Mouse (Mus musculus) forebrain, embryonic 16.5 days (tissue): ENCODE data around the gene Hist1h2ak. TPM values are rescaled to one million over a fixed set of nuclear protein-coding genes. Genes with fewer than 3 reads are reported as not detected.
A peak's percentile ranks its signal among the peaks of the same experiment; 100 is the strongest.
"Not testable (repeated sequence)": the region's sequence is repeated elsewhere in the genome, so short reads cannot be mapped to it uniquely, and the experiment has no call there.

Experiments
- ATAC-seq: fragments of 200-750 bp; cut with Nextera tagmentation; 2 replicates; pipeline ENCODE4 v1.8.0; 2017; ENCODE audit warnings: mild to moderate bottlenecking, moderate library complexity
- H3K27ac ChIP-seq: fragments of 300-500 bp; sonication (generic); 2 replicates; pipeline ENCODE4 v1.5.1; 2014; ENCODE audit warnings: low read length, control low read depth
- H3K27me3 ChIP-seq: fragments of 300-500 bp; sonication (generic); replicated peaks from 2 replicates; pipeline ENCODE4 v1.6.1; 2014; ENCODE audit warnings: low read length; ENCODE audit not compliant: control insufficient read depth, insufficient read depth
- H3K36me3 ChIP-seq: fragments of 300-500 bp; sonication (generic); 2 replicates; pipeline ENCODE4 v1.6.1; 2014; ENCODE audit not compliant: control insufficient read depth, insufficient read depth
- H3K4me1 ChIP-seq: fragments of 300-500 bp; sonication (generic); replicated peaks from 2 replicates; pipeline ENCODE4 v1.6.1; 2014; ENCODE audit warnings: low read length; ENCODE audit not compliant: control insufficient read depth, insufficient read depth
- H3K4me2 ChIP-seq: fragments of 300-500 bp; sonication (generic); 2 replicates; pipeline ENCODE4 v1.6.1; 2014; ENCODE audit warnings: mild to moderate bottlenecking, low read length, control low read depth
- H3K4me3 ChIP-seq: fragments of 300-500 bp; sonication (generic); replicated peaks from 2 replicates; pipeline ENCODE4 v1.5.1; 2014; ENCODE audit warnings: mild to moderate bottlenecking, low read length, control low read depth
- H3K9ac ChIP-seq: fragments of 300-500 bp; sonication (generic); replicated peaks from 2 replicates; pipeline ENCODE4 v1.6.1; 2014; ENCODE audit warnings: low read depth, low read length, control low read depth
- H3K9me3 ChIP-seq: fragments of 300-500 bp; sonication (generic); 2 replicates; pipeline ENCODE4 v1.6.1; 2016; ENCODE audit warnings: low read length; ENCODE audit not compliant: control insufficient read depth
- WGBS: fragments of 180-500 bp; shearing (Covaris S2); extraction: QIAGEN DNeasy Blood & Tissue Kit; methylation state at CpG from one replicate; pipeline ENCODE4 v1.1.7; 2014; 5-methylcytosine and 5-hydroxymethylcytosine counted together
- polyA plus RNA-seq: library from polyadenylated mRNA; unstranded; fragments of >200 nt; fragmentation: Nextera tagmentation; extraction: Ambion mirVana; gene quantifications from 2 replicates; pipeline ENCODE4 v1.2.1, GENCODE M21; 2015

Hist1h2ak gene
- polyA plus RNA-seq, 1 experiment from 2014 or later, result 12.3 TPM

DNA sequence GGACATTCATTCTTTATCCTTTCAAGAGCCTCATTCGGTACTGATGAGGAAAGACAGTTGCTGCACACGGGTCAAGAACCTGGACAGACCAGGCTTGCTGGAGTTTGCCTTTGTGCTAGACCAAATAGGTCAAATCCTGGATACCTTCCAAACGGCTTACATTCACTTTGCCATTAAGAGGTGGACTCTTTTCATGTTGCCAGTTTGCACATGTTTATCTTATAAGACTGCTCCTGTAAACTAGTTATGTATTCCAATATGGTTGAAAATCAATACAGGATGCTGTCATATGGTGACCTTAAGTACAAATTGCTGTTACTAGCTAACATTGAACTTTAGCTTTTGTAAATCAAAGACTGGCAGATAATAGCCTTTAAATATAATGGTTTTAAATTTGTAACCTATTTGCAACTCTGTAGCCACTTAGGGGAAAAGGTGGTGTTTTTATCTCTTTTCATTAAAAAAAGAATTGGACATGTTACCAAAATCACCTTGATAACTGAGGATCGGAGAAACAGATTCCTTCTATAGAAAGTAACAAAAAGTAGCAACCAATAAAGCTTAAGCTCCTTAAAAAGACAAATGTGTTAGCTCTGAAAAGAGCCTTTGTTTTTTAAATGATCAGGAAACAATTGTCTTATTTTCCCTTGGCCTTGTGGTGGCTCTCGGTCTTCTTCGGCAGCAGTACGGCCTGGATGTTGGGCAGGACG lies 32.7 kb upstream of the Hist1h2ak start:
- no peak for ATAC-seq
- 2% methylated on average over 8 of the region's 8 CpGs for WGBS
- H3K9me3 ChIP-seq, result no peaks in the 10 kb centered on the region
- H3K4me2 ChIP-seq, result peak overlapping the region; percentile 57
- peaks cover 36% of the 10 kb centered on the region for H3K4me1 ChIP-seq
- peak overlapping the region; percentile 66 for H3K27ac ChIP-seq
- no peaks in the 10 kb centered on the region for H3K36me3 ChIP-seq
- H3K9ac ChIP-seq, result peak overlapping the region; percentile 52
- H3K4me3 ChIP-seq, result peak overlapping the region; percentile 44
- no peaks in the 10 kb centered on the region for H3K27me3 ChIP-seq

- Histone ChIP-seq H3K4me1 (peaks cover 42% of the 10 kb centered on the region), H3K4me3 (no peak overlapping the region), H3K9me3 (no peaks in the 10 kb centered on the region), H3K36me3 (no peaks in the 10 kb centered on the region), H3K27me3 (no peaks in the 10 kb centered on the region), H3K9ac (no peak overlapping the region), H3K4me2 (no peak overlapping the region; the same call in 1 of the 2 replicates), H3K27ac (peak overlapping the region; percentile 72)
- ATAC-seq, result no peak
- 25% methylated on average over 6 of the region's 6 CpGs for WGBS
These were observed 30.7 kb upstream of the Hist1h2ak start for GRCm38 (mm10) chr13:21784311-21784710.

DNA sequence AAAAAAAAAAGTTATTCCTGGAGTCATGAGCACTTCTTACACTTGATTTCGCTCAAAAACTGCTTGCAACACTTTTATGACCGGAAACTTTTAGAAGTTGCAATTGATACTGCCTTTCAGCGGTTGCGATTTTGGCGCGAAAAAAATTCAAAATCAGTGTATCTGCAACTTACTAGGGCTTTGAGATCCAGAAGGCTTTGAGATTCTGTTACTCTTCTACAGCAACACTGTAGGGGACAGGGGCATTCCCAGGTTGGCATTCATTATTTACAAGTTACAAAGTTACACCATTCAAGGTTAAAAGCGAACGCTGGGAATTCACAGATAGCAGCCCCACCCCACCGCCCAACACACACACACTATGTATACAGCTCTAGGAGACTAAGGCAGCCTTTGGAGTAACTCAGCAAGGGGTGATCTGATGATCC lies 30.1 kb upstream of the Hist1h2ak start:
- no peak for ATAC-seq
- Histone ChIP-seq H3K27me3 (no peaks in the 10 kb centered on the region), H3K9ac (no peak overlapping the region)

GRCm38 (mm10) chr13:21783255-21783617 lies 29.6 kb upstream of the Hist1h2ak start, which contains the start of gene Hist1h3i:
Gene Hist1h3i (minus strand): TSS chr13:21783370.
- Histone ChIP-seq H3K4me2 (peak within 1 kb of the TSS; percentile 76), H3K9ac (peak within 1 kb of the TSS; percentile 59), H3K27ac (peak within 1 kb of the TSS; percentile 79), H3K27me3 (no peaks in the 10 kb centered on the region), H3K4me1 (peaks cover 42% of the 10 kb centered on the region), H3K4me3 (peak within 1 kb of the TSS; percentile 49), H3K36me3 (no peaks in the 10 kb centered on the region), H3K9me3 (no peaks in the 10 kb centered on the region)
- under 1% methylated on average over 14 of the region's 20 CpGs for WGBS
- peak; percentile 77 for ATAC-seq

More for the DNA sequence above, 30.1 kb upstream of the Hist1h2ak start:
- no peaks in the 10 kb centered on the region for H3K9me3 ChIP-seq
- H3K4me3 ChIP-seq, result peak overlapping the region; percentile 41
- H3K27ac ChIP-seq, result peak overlapping the region; percentile 72
- peaks cover 45% of the 10 kb centered on the region for H3K4me1 ChIP-seq
- no peaks in the 10 kb centered on the region for H3K36me3 ChIP-seq
- WGBS, result under 1% methylated on average over 9 of the region's 9 CpGs
- H3K4me2 ChIP-seq, result peak overlapping the region; percentile 56

GRCm38 (mm10) chr13:21782361-21783254 lies 29.0 kb upstream of the Hist1h2ak start:
- peak overlapping the region; percentile 49 for H3K4me3 ChIP-seq
- WGBS, result 0% methylated on average over 16 of the region's 35 CpGs
- peak overlapping the region; percentile 59 for H3K9ac ChIP-seq
- peaks cover 38% of the 10 kb centered on the region for H3K4me1 ChIP-seq
- not testable (repeated sequence) for H3K27me3 ChIP-seq, H3K9me3 ChIP-seq, H3K36me3 ChIP-seq, ATAC-seq
- peak overlapping the region; percentile 76 for H3K4me2 ChIP-seq
- H3K27ac ChIP-seq, result peak overlapping the region; percentile 79

DNA sequence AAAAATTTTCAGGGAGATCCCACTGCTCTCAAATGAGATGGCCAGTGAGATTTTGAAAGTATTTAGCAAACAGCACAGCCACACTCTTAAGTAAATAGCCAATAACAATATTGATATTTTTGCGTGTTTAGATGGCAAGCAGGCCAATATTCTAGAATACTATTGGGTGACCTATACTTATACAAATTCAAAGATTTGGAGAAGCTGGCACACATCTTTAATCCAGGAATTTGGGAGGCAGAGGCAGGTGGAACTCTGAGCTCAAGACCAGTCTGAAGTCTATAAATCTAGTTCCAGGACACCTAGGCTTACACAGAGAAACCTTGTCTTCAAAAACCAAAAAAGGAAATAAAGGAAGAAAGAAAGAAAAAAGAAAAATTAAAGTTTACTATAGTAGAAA lies 28.0 kb upstream of the Hist1h2ak start:
- H3K4me2 ChIP-seq, result no peak overlapping the region
- peaks cover 38% of the 10 kb centered on the region for H3K4me1 ChIP-seq
- no peak overlapping the region for H3K4me3 ChIP-seq
- ATAC-seq, result no peak
- no peaks in the 10 kb centered on the region for H3K36me3 ChIP-seq
- no peaks in the 10 kb centered on the region for H3K27me3 ChIP-seq
- H3K9ac ChIP-seq, result no peak overlapping the region
- H3K27ac ChIP-seq, result no peak overlapping the region
- WGBS, result 97% methylated on average over 1 of the region's 1 CpGs
- no peaks in the 10 kb centered on the region for H3K9me3 ChIP-seq

GRCm38 (mm10) chr13:21781021-21781555 lies 27.5 kb upstream of the Hist1h2ak start:
- H3K4me1 ChIP-seq, result peaks cover 37% of the 10 kb centered on the region
- H3K4me3 ChIP-seq, result no peak overlapping the region
- H3K27ac ChIP-seq, result peak overlapping the region; percentile 44; the same call in 1 of the 2 replicates
- H3K4me2 ChIP-seq, result no peak overlapping the region
- H3K36me3 ChIP-seq, result no peaks in the 10 kb centered on the region
- WGBS, result 47% methylated on average over 6 of the region's 6 CpGs
- no peaks in the 10 kb centered on the region for H3K9me3 ChIP-seq
- no peak for ATAC-seq
- H3K27me3 ChIP-seq, result no peaks in the 10 kb centered on the region
- H3K9ac ChIP-seq, result no peak overlapping the region

DNA sequence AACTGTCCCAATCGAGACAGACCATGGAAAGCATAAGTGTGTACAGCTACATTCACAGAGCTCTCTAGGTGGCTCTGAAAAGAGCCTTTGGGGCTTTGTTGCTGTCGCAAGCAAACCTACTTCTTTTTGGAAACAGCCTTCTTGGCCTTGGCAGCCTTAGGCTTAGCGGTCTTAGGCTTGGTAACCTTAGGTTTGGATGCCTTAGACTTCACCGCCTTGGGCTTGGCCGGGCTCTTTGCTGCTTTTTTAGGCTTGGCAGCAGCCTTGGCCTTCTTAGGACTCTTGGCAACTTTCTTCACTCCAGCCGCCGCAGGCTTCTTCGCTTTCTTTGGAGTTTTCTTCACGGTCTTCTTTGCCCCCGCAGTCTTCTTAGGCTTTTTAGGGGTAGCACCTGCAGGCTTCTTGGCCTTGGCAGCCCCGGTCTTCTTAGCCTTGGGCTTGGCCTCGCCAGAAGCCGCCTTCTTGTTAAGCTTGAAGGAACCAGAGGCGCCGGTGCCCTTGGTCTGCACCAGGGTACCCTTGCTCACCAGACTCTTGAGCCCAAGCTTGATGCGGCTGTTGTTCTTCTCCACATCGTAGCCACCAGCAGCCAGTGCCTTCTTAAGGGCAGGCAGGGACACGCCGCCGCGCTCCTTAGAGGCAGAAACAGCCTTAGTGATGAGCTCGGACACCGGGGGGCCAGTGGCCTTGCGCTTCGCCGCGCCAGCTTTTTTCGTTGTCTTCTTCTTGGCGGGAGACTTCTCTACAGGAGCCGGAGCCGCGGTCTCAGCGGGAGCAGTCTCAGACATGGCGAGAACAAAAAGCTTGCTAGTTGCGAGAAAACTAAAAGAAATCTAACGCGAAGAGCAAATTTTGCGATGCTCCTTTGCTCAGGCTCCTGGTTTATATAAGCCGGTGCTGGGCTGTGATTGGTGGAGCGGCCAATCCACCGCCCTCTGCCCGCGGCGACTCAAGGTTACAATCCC lies 26.4 kb upstream of the Hist1h2ak start, which contains the start of gene Hist1h1b:
Hist1h1b (minus strand) TSS at position 859 of the 965 bp plus-strand sequence.
- H3K4me1 ChIP-seq, result peaks cover 33% of the 10 kb centered on the region
- no peaks in the 10 kb centered on the region for H3K27me3 ChIP-seq
- H3K4me2 ChIP-seq, result peak within 1 kb of the TSS; percentile 95
- H3K9me3 ChIP-seq, result no peaks in the 10 kb centered on the region
- 0 out of 2 replicates have a peak, but pooled peaks have one; percentile 6 for ATAC-seq
- no peaks in the 10 kb centered on the region for H3K36me3 ChIP-seq
- peak within 1 kb of the TSS; percentile 71 for H3K9ac ChIP-seq
- peak within 1 kb of the TSS; percentile 71 for H3K4me3 ChIP-seq
- under 1% methylated on average over 44 of the region's 44 CpGs for WGBS
- H3K27ac ChIP-seq, result peak within 1 kb of the TSS; percentile 87
